21 mouse cellular contexts compared by ENCODE assay signal in genomic region chr3:88736556-88736955, GRCm38 (mm10).
"Had no signal": no experiment of that assay in that cellular context is flagged by ENCODE, and none has a peak within 500 bp of the region (broad histone marks: within the 10 kb centered on the region; RNA-seq: fewer than 3 reads in every experiment).

No protein-coding gene starts in this region.

- H3K9ac ChIP-seq: heart, embryonic 13.5 days; heart, embryonic 15.5 days; hindbrain, embryonic 13.5 days; hindbrain, embryonic 15.5 days; limb, embryonic 12.5 days had no signal

- H3K27ac ChIP-seq: gastrocnemius, adult 2 months; heart, embryonic 13.5 days; heart, embryonic 15.5 days; hindbrain, embryonic 13.5 days; hindbrain, embryonic 15.5 days; hindbrain, postnatal 0 days; left cerebral cortex, adult 2 months; limb, embryonic 10.5 days; limb, embryonic 12.5 days had no signal

- H3K27me3 ChIP-seq: heart, embryonic 13.5 days; heart, embryonic 15.5 days; hindbrain, embryonic 13.5 days; hindbrain, embryonic 15.5 days; limb, embryonic 12.5 days had no signal

- ATAC-seq: hindbrain, postnatal 0 days had no signal

- H3K4me3 ChIP-seq: gastrocnemius, adult 2 months; heart, embryonic 13.5 days; heart, embryonic 15.5 days; hindbrain, embryonic 13.5 days; hindbrain, embryonic 15.5 days; left cerebral cortex, adult 2 months; limb, embryonic 10.5 days; limb, embryonic 12.5 days had no signal

- H3K9me3 ChIP-seq: heart, embryonic 15.5 days; hindbrain, embryonic 13.5 days; hindbrain, embryonic 15.5 days; limb, embryonic 10.5 days; limb, embryonic 12.5 days had no signal

- H3K4me2 ChIP-seq: heart, embryonic 11.5 days; heart, embryonic 13.5 days; heart, embryonic 15.5 days; hindbrain, embryonic 13.5 days; hindbrain, embryonic 15.5 days; limb, embryonic 12.5 days; liver, embryonic 11.5 days had no signal

- H3K4me1 ChIP-seq: heart, embryonic 13.5 days; heart, embryonic 15.5 days; hindbrain, embryonic 13.5 days; hindbrain, embryonic 15.5 days; limb, embryonic 10.5 days; limb, embryonic 12.5 days had no signal

- DNase-seq: gastrocnemius, adult 2 months; gastrocnemius, postnatal 10 days; gastrocnemius, postnatal 25 days; heart, adult 18-20 months; heart, postnatal 14 days; heart, postnatal 36 days; kidney, adult 18-20 months; kidney, adult 8-10 months; kidney, postnatal 10 days; kidney, postnatal 36 days; liver had no signal
